Mouse (Mus musculus) CH12.LX (cell line): ENCODE measurements around the gene Pigu. TPM values are rescaled to one million over a fixed set of nuclear protein-coding genes. Genes with fewer than 3 reads are reported as not detected.

Experiments used
- DNase-seq: peaks from one replicate; pipeline ENCODE4 v3.0.0-alpha.2; 2013; ENCODE audit errors: extremely low read depth
- H3K27ac ChIP-seq: 2 replicates; pipeline ENCODE4 v1.5.1; 2012; ENCODE audit warnings: low read depth, mild to moderate bottlenecking, control low read depth, moderate library complexity; ENCODE audit not compliant: insufficient read depth
- H3K27me3 ChIP-seq: replicated peaks from 2 replicates; pipeline ENCODE3; 2012; ENCODE audit warnings: inconsistent platforms
- H3K36me3 ChIP-seq, 2 experiments: replicated peaks in 1 of 2; 2 replicates each; pipeline versions ENCODE3 to v1.6.1; 2012; ENCODE audit warnings: inconsistent platforms in 1 of 2, low read length in 1 of 2, mild to moderate bottlenecking in 1 of 2, mixed read lengths in 1 of 2, moderate library complexity in 1 of 2; ENCODE audit not compliant: control insufficient read depth in 1 of 2, insufficient read depth in 1 of 2
- H3K4me1 ChIP-seq, 2 experiments: 2 replicates each; pipeline ENCODE4 v1.6.1; 2012; ENCODE audit warnings: inconsistent platforms in 1 of 2, moderate library complexity in 1 of 2; ENCODE audit not compliant: insufficient read depth in 2 of 2, control insufficient read depth in 1 of 2
- H3K4me2 ChIP-seq: 2 replicates; pipeline ENCODE4 v1.6.1; 2012; ENCODE audit warnings: low read depth, mild to moderate bottlenecking, control low read depth; ENCODE audit not compliant: poor library complexity, insufficient read depth, severe bottlenecking
- H3K4me3 ChIP-seq, 3 experiments: fragments of 150-350 bp in 1 of 3; sonication (generic) in 1 of 3; replicated peaks in 1 of 3; 2 replicates each; pipeline versions ENCODE3 to v1.5.1; 2011 to 2012; ENCODE audit warnings: low read depth in 2 of 3, low read length in 2 of 3, mild to moderate bottlenecking in 2 of 3, moderate library complexity in 2 of 3, control low read depth in 1 of 3, improper control_type of control experiment in 1 of 3, inconsistent platforms in 1 of 3, mixed read lengths in 1 of 3; ENCODE audit not compliant: poor library complexity in 1 of 3
- H3K79me2 ChIP-seq: replicated peaks from 2 replicates; pipeline ENCODE4 v1.6.1; 2012; ENCODE audit warnings: mild to moderate bottlenecking, moderate library complexity; ENCODE audit not compliant: control insufficient read depth, poor library complexity, insufficient read depth, severe bottlenecking; ENCODE audit errors: extremely low read depth
- H3K9ac ChIP-seq: 2 replicates; pipeline ENCODE4 v1.6.1; 2012; ENCODE audit warnings: low read depth, mild to moderate bottlenecking, control low read depth, moderate library complexity; ENCODE audit not compliant: insufficient read depth
- H3K9me3 ChIP-seq: replicated peaks from 2 replicates; pipeline ENCODE3; 2012; ENCODE audit warnings: low read length, inconsistent platforms, mixed read lengths
- BHLHE40 ChIP-seq: IDR thresholded peaks from 2 replicates; pipeline ENCODE4 v1.6.1; 2011; ENCODE audit warnings: mild to moderate bottlenecking, low read depth, low read length, improper control_type of control experiment
- CHD1 ChIP-seq: IDR thresholded peaks from 2 replicates; pipeline ENCODE4 v1.6.1; 2012; ENCODE audit warnings: low read depth, low read length, improper control_type of control experiment, inconsistent platforms
- CHD2 ChIP-seq: IDR thresholded peaks from 2 replicates; pipeline ENCODE4 v1.6.1; 2011; ENCODE audit warnings: low read length, improper control_type of control experiment
- ELF1 ChIP-seq: IDR thresholded peaks from 2 replicates; pipeline ENCODE4 v1.6.1; 2014; ENCODE audit warnings: low read depth, mild to moderate bottlenecking, inconsistent platforms, low read length, improper control_type of control experiment
- GABPA ChIP-seq: IDR thresholded peaks from 2 replicates; pipeline ENCODE4 v1.6.1; 2012; ENCODE audit warnings: low read depth, low read length, improper control_type of control experiment, inconsistent platforms; ENCODE audit not compliant: insufficient replicate concordance
- JUN ChIP-seq: IDR thresholded peaks from 2 replicates; pipeline ENCODE4 v1.6.1; 2011; ENCODE audit warnings: low read depth, mild to moderate bottlenecking, low read length, improper control_type of control experiment, moderate library complexity; ENCODE audit not compliant: insufficient read depth
- JUND ChIP-seq: conservative IDR thresholded peaks from 2 replicates; pipeline ENCODE4 v1.6.1; 2011; ENCODE audit warnings: low read depth, low read length, improper control_type of control experiment
- KAT2A ChIP-seq: IDR thresholded peaks from 2 replicates; pipeline ENCODE4 v1.6.1; 2012; ENCODE audit warnings: low read length, improper control_type of control experiment, inconsistent platforms; ENCODE audit not compliant: insufficient replicate concordance
- MEF2A ChIP-seq: IDR thresholded peaks from 2 replicates; pipeline ENCODE4 v1.6.1; 2014; ENCODE audit warnings: low read depth, mild to moderate bottlenecking, inconsistent platforms, low read length, improper control_type of control experiment, borderline replicate concordance
- MYC ChIP-seq: IDR thresholded peaks from 2 replicates; pipeline ENCODE4 v1.6.1; 2011; ENCODE audit warnings: low read depth, mild to moderate bottlenecking, improper control_type of control experiment, low read length
- PAX5 ChIP-seq: IDR thresholded peaks from 2 replicates; pipeline ENCODE4 v1.6.1; 2012; ENCODE audit warnings: low read length, inconsistent platforms, mixed read lengths
- POLR2A ChIP-seq: IDR thresholded peaks from 2 replicates; pipeline ENCODE4 v1.6.1; 2011; ENCODE audit warnings: low read depth, mild to moderate bottlenecking, improper control_type of control experiment, low read length
- POLR2AphosphoS2 ChIP-seq: IDR thresholded peaks from 2 replicates; pipeline ENCODE4 v1.6.1; 2011; ENCODE audit warnings: low read depth, low read length, improper control_type of control experiment
- RCOR1 ChIP-seq: conservative IDR thresholded peaks from 2 replicates; pipeline ENCODE4 v1.6.1; 2012; ENCODE audit warnings: low read depth, mild to moderate bottlenecking, inconsistent platforms, low read length, improper control_type of control experiment
- SMC3 ChIP-seq: IDR thresholded peaks from 2 replicates; pipeline ENCODE4 v1.6.1; 2011; ENCODE audit warnings: low read depth, low read length, improper control_type of control experiment
- TCF12 ChIP-seq: IDR thresholded peaks from 2 replicates; pipeline ENCODE4 v1.6.1; 2014; ENCODE audit warnings: low read depth, mild to moderate bottlenecking, inconsistent platforms, low read length, improper control_type of control experiment
- USF2 ChIP-seq: conservative IDR thresholded peaks from 2 replicates; pipeline ENCODE4 v1.6.1; 2011; ENCODE audit warnings: low read depth, low read length, improper control_type of control experiment
- ZKSCAN1 ChIP-seq: IDR thresholded peaks from 2 replicates; pipeline ENCODE4 v1.6.1; 2012; ENCODE audit warnings: low read depth, inconsistent platforms, low read length, improper control_type of control experiment, borderline replicate concordance
- ZMIZ1 ChIP-seq: IDR thresholded peaks from 2 replicates; pipeline ENCODE4 v1.6.1; 2012; ENCODE audit warnings: low read depth, mild to moderate bottlenecking, inconsistent platforms, low read length, improper control_type of control experiment
- dilution Hi-C: fragments of 300-500 bp; cut with MboI; formaldehyde crosslinking; loops from 2 replicates; pipeline ENCODE4 v1.14.3; 2020; ENCODE audit warnings: low sequenced_read_pairs; ENCODE audit not compliant: extremely low pct_unique_long_range_greater_than_20kb, extremely low pct_ligation_motif_present
- in situ Hi-C: fragments of 300-500 bp; cut with MboI; formaldehyde crosslinking; loops from 3 replicates; pipeline ENCODE4 v1.14.3; 2019; ENCODE audit warnings: low sequenced_read_pairs, low pct_ligation_motif_present, low pct_unique_long_range_greater_than_20kb, mixed read lengths
- polyA plus RNA-seq: library from polyadenylated mRNA; unstranded; fragments of >175 nt; gene quantifications from 2 replicates; pipeline ENCODE4 v1.2.1, GENCODE M21; 2012; ENCODE audit warnings: low read depth; ENCODE audit not compliant: insufficient read length
- total RNA-seq, 2 experiments: library from RNA; depleted of rRNA; stranded (reverse); fragments of 300-350 nt in 1 of 2; fragments of >200 nt in 1 of 2; gene quantifications; 2 replicates each; pipeline ENCODE4 v1.2.3; 2012 to 2014

Pigu gene
- total and polyA plus RNA-seq, 3 experiments, result 29.0 to 57.3 (median 39.1) TPM

GRCm38 (mm10) chr2:155290066-155290465, 67.2 kb downstream of the Pigu start:
- dilution Hi-C loops, result no loop called here
- no peak overlapping the region for H3K4me2 ChIP-seq
- no peaks in the 10 kb centered on the region for H3K79me2 ChIP-seq
- TF ChIP-seq USF2, result no peak
- no peak for TF ChIP-seq RCOR1
- no peak for TF ChIP-seq ZMIZ1
- TF ChIP-seq MEF2A, result no peak
- no peak for TF ChIP-seq MYC
- no peak for TF ChIP-seq POLR2AphosphoS2
- no peak for TF ChIP-seq ELF1
- no peak for TF ChIP-seq KAT2A
- no peak for TF ChIP-seq PAX5
- TF ChIP-seq GABPA, result no peak
- TF ChIP-seq JUND, result no peak
- TF ChIP-seq TCF12, result no peak
- no peaks in the 10 kb centered on the region for H3K9me3 ChIP-seq
- no peak overlapping the region for H3K27ac ChIP-seq
- in situ Hi-C loops, result no loop called here
- H3K9ac ChIP-seq, result no peak overlapping the region
- H3K4me3 ChIP-seq, result no peak overlapping the region
- no peak for DNase-seq
- no peaks in the 10 kb centered on the region for H3K27me3 ChIP-seq
- H3K36me3 ChIP-seq, result peaks cover 28 to 70% of the 10 kb centered on the region in 2 experiments
- peaks cover 0 to 14% of the 10 kb centered on the region in 2 experiments; a peak in 2 of 4 replicates for H3K4me1 ChIP-seq

- Histone ChIP-seq H3K36me3 (peaks cover 29 to 76% of the 10 kb centered on the region in 2 experiments), H3K4me3 (no peak overlapping the region), H3K4me1 (peaks cover 0 to 14% of the 10 kb centered on the region in 2 experiments; a peak in 2 of 4 replicates), H3K9me3 (no peaks in the 10 kb centered on the region), H3K4me2 (no peak overlapping the region), H3K27me3 (no peaks in the 10 kb centered on the region), H3K27ac (no peak overlapping the region), H3K9ac (no peak overlapping the region), H3K79me2 (no peaks in the 10 kb centered on the region)
- dilution Hi-C loops (no loop called here), in situ Hi-C loops (no loop called here)
- DNase-seq, result no peak
- TF ChIP-seq JUN (no peak), CHD1 (no peak), SMC3 (no peak), KAT2A (no peak), ZKSCAN1 (no peak), BHLHE40 (no peak), ELF1 (no peak), ZMIZ1 (no peak), POLR2A (no peak), CHD2 (no peak)
These were observed 69.6 kb downstream of the Pigu start for GRCm38 (mm10) chr2:155287456-155288250.
